Mouse (Mus musculus) liver, embryonic 11.5 days (tissue): ENCODE data around the gene Nadsyn1. TPM values are rescaled to one million over a fixed set of nuclear protein-coding genes. Genes with fewer than 3 reads are reported as not detected.
A peak's percentile ranks its signal among the peaks of the same experiment; 100 is the strongest.

Source experiments
- ATAC-seq: fragments of 200-750 bp; cut with Nextera tagmentation; replicated peaks from 2 replicates; pipeline ENCODE4 v1.8.0; 2017; ENCODE audit warnings: moderate number of reproducible peaks, mild to moderate bottlenecking, moderate TSS enrichment, moderate library complexity; ENCODE audit not compliant: low FRiP score
- DNase-seq: peaks from one replicate; pipeline ENCODE4 v3.0.0-alpha.2; 2017; ENCODE audit warnings: low spot score
- H3K27ac ChIP-seq: fragments of 300-500 bp; sonication (generic); 2 replicates; pipeline ENCODE4 v1.5.1; 2014; ENCODE audit warnings: mild to moderate bottlenecking, low read depth, low read length, control low read depth
- H3K27me3 ChIP-seq: fragments of 300-500 bp; sonication (generic); replicated peaks from 2 replicates; pipeline ENCODE4 v1.6.1; 2014; ENCODE audit warnings: low read length, mixed read lengths; ENCODE audit not compliant: control insufficient read depth, insufficient read depth
- H3K36me3 ChIP-seq: fragments of 300-500 bp; sonication (generic); 2 replicates; pipeline ENCODE4 v1.6.1; 2014; ENCODE audit warnings: mild to moderate bottlenecking, low read length, moderate library complexity, mixed read lengths; ENCODE audit not compliant: control insufficient read depth, insufficient read depth
- H3K4me1 ChIP-seq: fragments of 300-500 bp; sonication (generic); replicated peaks from 2 replicates; pipeline ENCODE4 v1.6.1; 2014; ENCODE audit warnings: low read length, mixed read lengths; ENCODE audit not compliant: control insufficient read depth, insufficient read depth
- H3K4me2 ChIP-seq: fragments of 300-500 bp; sonication (generic); 2 replicates; pipeline ENCODE4 v1.6.1; 2014; ENCODE audit warnings: mild to moderate bottlenecking, control low read depth, moderate library complexity
- H3K4me3 ChIP-seq: fragments of 300-500 bp; sonication (generic); 2 replicates; pipeline ENCODE4 v1.5.1; 2014; ENCODE audit warnings: low read depth, low read length, control low read depth
- H3K9ac ChIP-seq: fragments of 300-500 bp; sonication (generic); 2 replicates; pipeline ENCODE4 v1.6.1; 2014; ENCODE audit warnings: low read depth, low read length, control low read depth
- H3K9me3 ChIP-seq: fragments of 300-500 bp; sonication (generic); 2 replicates; pipeline ENCODE4 v1.6.1; 2016; ENCODE audit warnings: low read length, inconsistent platforms, mixed read lengths; ENCODE audit not compliant: control insufficient read depth
- WGBS: fragments of 180-500 bp; shearing (Covaris S2); extraction: QIAGEN DNeasy Blood & Tissue Kit; methylation state at CpG from one replicate; pipeline ENCODE4 v1.1.7; 2014; 5-methylcytosine and 5-hydroxymethylcytosine counted together
- polyA plus RNA-seq: library from polyadenylated mRNA; unstranded; fragments of >200 nt; fragmentation: Nextera tagmentation; extraction: Ambion mirVana; gene quantifications from 2 replicates; pipeline ENCODE4 v1.2.1, GENCODE M21; 2014

The Nadsyn1 gene
- polyA plus RNA-seq, 1 experiment from 2014 or later, result 8.6 TPM

DNA sequence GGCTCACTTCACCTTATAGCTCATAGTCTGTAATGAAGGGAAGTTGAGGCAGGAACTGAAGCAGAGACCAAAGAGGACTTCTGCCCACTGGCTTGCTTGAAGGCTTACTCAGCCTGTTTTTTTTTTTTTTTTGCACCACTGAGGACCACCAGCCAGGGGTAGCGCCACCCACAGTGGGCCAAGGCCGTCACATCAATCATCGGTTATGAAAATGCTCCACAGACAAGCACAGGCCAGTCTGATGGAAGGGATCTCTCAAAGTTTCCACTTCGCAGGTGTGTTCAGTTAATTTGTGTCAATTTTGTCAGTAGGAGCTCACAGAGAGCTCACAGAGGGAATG is 587 bp upstream of the Nadsyn1 start:
- no peaks in the 10 kb centered on the region for H3K9me3 ChIP-seq
- peak overlapping the region; percentile 80 for H3K4me2 ChIP-seq
- H3K4me3 ChIP-seq, result peak overlapping the region; percentile 63
- WGBS, result 79% methylated on average over 4 of the region's 4 CpGs
- peak overlapping the region; percentile 62; the same call in 1 of the 2 replicates for H3K27ac ChIP-seq
- no peaks in the 10 kb centered on the region for H3K27me3 ChIP-seq
- H3K4me1 ChIP-seq, result peaks cover 11% of the 10 kb centered on the region
- ATAC-seq, result peak; percentile 19
- no peak for DNase-seq
- H3K9ac ChIP-seq, result peak overlapping the region; percentile 73
- H3K36me3 ChIP-seq, result peaks cover 8% of the 10 kb centered on the region; the same call in 1 of the 2 replicates

DNA sequence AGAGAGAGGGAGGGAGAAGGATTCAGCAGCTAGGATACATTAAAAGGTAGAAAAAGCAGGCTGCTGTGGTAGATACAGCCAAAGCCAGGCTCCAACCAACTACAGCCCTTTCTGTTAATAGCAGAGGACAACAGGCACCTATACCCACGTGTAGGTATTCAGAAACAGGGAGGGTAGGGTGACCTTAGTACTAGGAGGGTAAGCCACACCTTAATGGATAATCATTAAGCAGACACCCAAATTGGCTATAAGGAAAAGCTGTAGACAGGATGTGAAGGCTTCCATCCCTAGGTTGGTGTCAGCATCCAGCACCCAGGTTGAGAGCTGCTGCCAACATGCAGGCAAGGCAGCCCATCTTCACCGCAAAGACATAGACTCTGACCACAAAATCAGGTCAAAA is 1.4 kb downstream of the Nadsyn1 start:
- 74% methylated on average over 2 of the region's 2 CpGs for WGBS
- Histone ChIP-seq H3K4me3 (no peak overlapping the region), H3K36me3 (peaks cover 10% of the 10 kb centered on the region; the same call in 1 of the 2 replicates), H3K27me3 (no peaks in the 10 kb centered on the region), H3K9me3 (no peaks in the 10 kb centered on the region), H3K4me1 (peaks cover 11% of the 10 kb centered on the region), H3K27ac (no peak overlapping the region), H3K9ac (no peak overlapping the region), H3K4me2 (peak overlapping the region; percentile 90)
- no peak for DNase-seq
- no peak for ATAC-seq

DNA sequence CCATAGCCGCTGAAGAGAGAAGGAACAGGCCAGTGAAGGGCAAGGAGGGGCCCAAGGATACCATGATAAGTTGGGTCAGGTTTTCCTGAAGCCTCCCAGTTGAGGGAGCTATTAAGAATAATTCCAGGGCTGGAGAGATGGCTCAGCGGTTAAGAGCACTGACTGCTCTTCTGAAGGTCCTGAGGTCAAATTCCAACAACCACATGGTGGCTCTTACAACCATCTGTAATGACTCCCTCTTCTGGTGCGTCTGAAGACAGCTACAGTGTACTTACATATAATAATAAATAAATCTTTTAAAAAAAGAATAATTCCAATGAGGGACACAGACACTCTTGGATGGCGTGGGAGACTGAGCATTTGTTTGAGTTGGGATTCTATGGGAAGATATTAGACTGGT is 3.4 kb downstream of the Nadsyn1 start:
- Histone ChIP-seq H3K4me2 (no peak overlapping the region), H3K4me1 (peaks cover 11% of the 10 kb centered on the region), H3K9ac (no peak overlapping the region), H3K36me3 (peaks cover 11% of the 10 kb centered on the region; the same call in 1 of the 2 replicates), H3K27ac (no peak overlapping the region), H3K9me3 (no peaks in the 10 kb centered on the region), H3K4me3 (no peak overlapping the region), H3K27me3 (no peaks in the 10 kb centered on the region)
- WGBS, result 78% methylated on average over 4 of the region's 4 CpGs
- DNase-seq, result no peak
- no peak for ATAC-seq

DNA sequence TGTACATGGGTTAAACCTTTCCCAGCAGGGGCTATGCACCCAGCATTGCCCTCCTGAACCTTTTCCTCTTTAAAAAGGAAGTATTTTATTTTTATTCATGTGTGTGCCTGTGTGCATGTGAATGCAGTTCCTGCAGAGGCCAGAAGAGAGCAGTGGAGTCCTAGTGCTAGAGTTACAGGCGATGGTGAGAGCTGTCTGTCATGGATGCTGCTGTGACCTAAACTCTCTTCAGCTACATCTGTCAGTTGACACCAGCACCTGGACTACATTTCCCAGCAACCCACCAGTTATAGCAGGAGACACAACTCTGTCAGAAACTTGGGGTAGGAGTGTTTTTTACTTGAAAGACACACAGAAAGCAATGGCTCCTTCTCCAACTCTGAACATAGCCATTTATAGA is 13.7 kb downstream of the Nadsyn1 start:
- no peak overlapping the region for H3K4me2 ChIP-seq
- 62% methylated on average over 1 of the region's 1 CpGs for WGBS
- ATAC-seq (no peak), DNase-seq (no peak)
- H3K4me1 ChIP-seq, result no peaks in the 10 kb centered on the region
- H3K36me3 ChIP-seq, result peaks cover 38% of the 10 kb centered on the region
- no peaks in the 10 kb centered on the region for H3K27me3 ChIP-seq
- no peak overlapping the region for H3K9ac ChIP-seq
- no peak overlapping the region for H3K4me3 ChIP-seq
- no peaks in the 10 kb centered on the region for H3K9me3 ChIP-seq
- H3K27ac ChIP-seq, result no peak overlapping the region

DNA sequence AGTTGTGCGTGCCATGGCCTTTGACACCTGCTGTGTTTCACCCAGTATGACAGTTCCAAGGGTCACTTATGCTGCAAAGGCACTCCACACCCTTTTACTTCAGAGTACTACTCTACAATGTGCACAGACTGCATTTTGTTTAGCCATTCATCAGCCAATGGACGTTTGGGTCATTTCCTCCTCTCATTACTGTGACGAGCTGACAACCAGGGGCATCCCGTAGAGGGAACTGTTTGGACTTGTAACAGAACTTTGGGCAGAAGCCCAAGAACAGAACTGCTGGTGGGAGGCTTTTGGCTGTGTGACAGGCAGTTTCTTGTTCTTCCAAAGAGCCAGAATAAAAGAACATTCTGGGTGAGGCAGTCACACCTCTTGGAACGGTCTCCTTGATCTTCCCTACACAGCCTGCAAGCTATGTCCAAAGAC is 17.4 kb downstream of the Nadsyn1 start:
- DNase-seq (no peak), ATAC-seq (no peak)
- H3K4me3 ChIP-seq, result no peak overlapping the region
- no peaks in the 10 kb centered on the region for H3K4me1 ChIP-seq
- H3K27ac ChIP-seq, result no peak overlapping the region
- no peaks in the 10 kb centered on the region for H3K9me3 ChIP-seq
- peaks cover 21% of the 10 kb centered on the region for H3K36me3 ChIP-seq
- H3K4me2 ChIP-seq, result no peak overlapping the region
- no peak overlapping the region for H3K9ac ChIP-seq
- 74% methylated on average over 5 of the region's 5 CpGs for WGBS
- H3K27me3 ChIP-seq, result no peaks in the 10 kb centered on the region

DNA sequence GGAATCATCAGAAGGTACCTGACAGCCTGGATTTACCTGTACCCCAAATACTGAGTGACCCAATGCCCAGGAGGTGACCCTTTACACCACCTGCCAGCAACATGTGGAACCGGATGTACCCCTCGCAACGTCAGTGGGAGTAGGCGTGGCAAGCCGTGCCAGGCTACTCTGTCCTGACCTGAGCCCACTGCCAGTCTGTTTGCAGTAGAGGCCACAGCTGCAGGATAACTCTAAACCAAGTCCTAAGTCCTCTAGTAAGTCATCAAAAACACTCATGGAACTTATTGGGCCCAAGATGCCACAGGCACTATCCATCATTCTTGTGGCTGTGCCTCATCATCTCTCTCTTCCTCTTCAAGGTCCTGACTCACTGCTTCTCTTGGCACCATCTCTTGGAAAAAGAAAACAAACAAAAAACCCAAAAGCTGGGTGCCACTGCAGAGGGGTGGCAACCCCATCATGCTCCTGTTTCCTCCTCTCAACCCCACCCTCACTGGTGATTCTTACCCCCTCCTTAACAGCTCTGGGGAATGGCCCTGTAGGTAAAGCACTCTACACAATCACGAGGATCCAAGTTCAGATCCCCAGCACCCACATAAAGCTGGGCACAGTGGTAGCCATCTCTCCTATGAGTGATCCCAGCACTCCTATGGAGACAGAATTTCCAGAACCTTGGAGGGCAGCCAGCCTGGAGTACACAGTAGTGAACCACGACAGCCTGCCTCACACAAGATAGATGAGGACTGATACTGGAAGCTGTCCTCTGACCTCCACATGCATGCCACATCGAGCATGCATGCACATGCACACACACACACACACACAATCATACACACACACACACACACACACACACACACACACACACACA is 21.2 kb downstream of the Nadsyn1 start:
- H3K27ac ChIP-seq, result no peak overlapping the region
- no peaks in the 10 kb centered on the region for H3K4me1 ChIP-seq
- no peaks in the 10 kb centered on the region for H3K9me3 ChIP-seq
- 85% methylated on average over 8 of the region's 8 CpGs for WGBS
- DNase-seq, result no peak
- H3K9ac ChIP-seq, result no peak overlapping the region
- ATAC-seq, result no peak
- peaks cover 21% of the 10 kb centered on the region for H3K36me3 ChIP-seq
- no peak overlapping the region for H3K4me2 ChIP-seq
- H3K4me3 ChIP-seq, result no peak overlapping the region
- no peaks in the 10 kb centered on the region for H3K27me3 ChIP-seq

DNA sequence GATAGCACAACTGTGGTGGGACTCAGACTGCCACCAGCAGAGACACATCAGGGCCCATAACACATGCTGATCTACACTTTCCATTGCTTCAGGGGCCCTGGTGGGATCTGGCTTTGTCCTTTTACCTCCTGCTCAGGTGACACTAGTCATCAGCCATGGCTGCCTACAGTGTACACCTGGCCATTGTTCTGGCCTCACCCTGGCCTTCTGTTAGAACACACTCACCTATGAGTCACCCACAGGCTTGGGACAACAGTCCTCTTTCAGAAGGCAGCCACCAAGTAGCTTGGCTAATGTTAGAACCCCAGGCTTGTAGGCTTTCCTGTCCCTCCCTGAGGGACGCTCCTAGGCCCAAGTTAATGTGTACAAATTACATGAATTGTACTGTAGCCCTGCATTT is 21.9 kb downstream of the Nadsyn1 start:
- H3K4me1 ChIP-seq, result no peaks in the 10 kb centered on the region
- no peak for DNase-seq
- no peaks in the 10 kb centered on the region for H3K27me3 ChIP-seq
- no peaks in the 10 kb centered on the region for H3K9me3 ChIP-seq
- WGBS, result 84% methylated on average over 1 of the region's 1 CpGs
- no peak overlapping the region for H3K4me3 ChIP-seq
- no peak for ATAC-seq
- H3K36me3 ChIP-seq, result peaks cover 20% of the 10 kb centered on the region
- no peak overlapping the region for H3K9ac ChIP-seq
- H3K4me2 ChIP-seq, result no peak overlapping the region
- no peak overlapping the region for H3K27ac ChIP-seq

DNA sequence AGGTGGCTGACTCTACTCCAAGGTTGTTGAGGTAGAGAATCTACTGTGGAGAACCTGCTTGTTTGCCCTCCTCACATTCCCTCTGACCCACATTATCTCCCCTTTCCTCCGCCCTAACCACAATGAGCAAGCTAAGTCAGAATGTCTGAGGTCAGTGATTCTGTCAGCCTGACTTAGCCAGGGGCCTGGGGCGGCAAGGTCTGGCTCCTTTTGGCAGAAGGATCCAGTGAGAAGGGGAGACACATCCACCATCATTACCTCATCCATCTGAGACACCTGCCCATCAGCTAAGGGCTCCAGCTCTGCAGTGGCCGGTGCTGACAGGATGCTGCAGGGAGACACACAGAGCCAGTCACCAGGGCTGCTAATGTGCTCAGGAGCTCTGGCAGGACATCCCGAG is 23.9 kb downstream of the Nadsyn1 start:
- Histone ChIP-seq H3K27me3 (no peaks in the 10 kb centered on the region), H3K27ac (no peak overlapping the region), H3K36me3 (peaks cover 15% of the 10 kb centered on the region; the same call in 1 of the 2 replicates), H3K4me3 (no peak overlapping the region), H3K4me2 (no peak overlapping the region), H3K9me3 (no peaks in the 10 kb centered on the region), H3K4me1 (no peaks in the 10 kb centered on the region), H3K9ac (no peak overlapping the region)
- DNase-seq (no peak), ATAC-seq (no peak)
- WGBS, result 69% methylated on average over 4 of the region's 4 CpGs

DNA sequence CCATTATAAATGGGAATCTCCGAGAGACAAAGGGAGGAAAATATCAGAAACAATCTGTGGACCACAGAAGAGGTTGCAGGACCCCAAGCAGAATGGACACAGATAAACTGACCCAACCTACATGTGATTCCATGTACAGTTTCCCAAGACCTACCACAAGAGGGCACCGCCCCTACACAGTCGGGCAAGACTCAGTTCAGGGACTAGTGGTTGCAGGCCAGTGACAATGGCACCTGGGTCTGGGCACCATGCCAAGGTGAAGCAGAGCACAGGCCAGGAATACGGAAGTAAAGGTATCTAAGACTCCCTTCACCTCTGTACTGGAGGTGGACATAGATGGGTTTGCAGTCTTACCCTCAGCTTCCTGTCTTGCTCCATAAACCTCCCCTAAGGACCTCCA is 29.5 kb downstream of the Nadsyn1 start:
- H3K9ac ChIP-seq, result no peak overlapping the region
- no peaks in the 10 kb centered on the region for H3K27me3 ChIP-seq
- no peaks in the 10 kb centered on the region for H3K9me3 ChIP-seq
- H3K4me2 ChIP-seq, result no peak overlapping the region
- DNase-seq (no peak), ATAC-seq (no peak)
- H3K4me3 ChIP-seq, result no peak overlapping the region
- WGBS, result 56% methylated on average over 4 of the region's 4 CpGs
- H3K4me1 ChIP-seq, result no peaks in the 10 kb centered on the region
- H3K27ac ChIP-seq, result no peak overlapping the region
- peaks cover 8% of the 10 kb centered on the region; the same call in 1 of the 2 replicates for H3K36me3 ChIP-seq
